Mouse (Mus musculus) liver, adult 2 months (tissue): Measurements from ENCODE around the gene Pus7l. TPM values are rescaled to one million over a fixed set of nuclear protein-coding genes. Genes with fewer than 3 reads are reported as not detected.

Experiments
- DNase-seq: peaks from one replicate; pipeline ENCODE4 v3.0.0-alpha.2; 2011; ENCODE audit warnings: low read depth, low spot score; ENCODE audit errors: extremely low read depth
- H3K27ac ChIP-seq: fragments of 200-500 bp; replicated peaks from 2 replicates; pipeline ENCODE4 v1.5.1; 2012; ENCODE audit warnings: low read depth, mild to moderate bottlenecking, control low read depth, inconsistent platforms, low read length; ENCODE audit not compliant: insufficient read depth
- H3K27me3 ChIP-seq: fragments of 200-500 bp; 2 replicates; pipeline ENCODE4 v1.6.1; 2012; ENCODE audit warnings: mild to moderate bottlenecking, moderate library complexity, low read length, inconsistent platforms; ENCODE audit not compliant: control insufficient read depth, insufficient read depth
- H3K36me3 ChIP-seq: fragments of 200-500 bp; 2 replicates; pipeline ENCODE4 v1.6.1; 2012; ENCODE audit warnings: low read length, inconsistent platforms; ENCODE audit not compliant: control insufficient read depth, insufficient read depth
- H3K4me1 ChIP-seq: fragments of 200-500 bp; 2 replicates; pipeline ENCODE4 v1.6.1; 2011; ENCODE audit warnings: low read length; ENCODE audit not compliant: control insufficient read depth, insufficient read depth
- H3K4me3 ChIP-seq: fragments of 200-500 bp; 2 replicates; pipeline ENCODE4 v1.5.1; 2011; ENCODE audit warnings: low read depth, mild to moderate bottlenecking, control low read depth, low read length, moderate library complexity; ENCODE audit not compliant: insufficient read depth
- H3K79me2 ChIP-seq: fragments of 200-500 bp; 2 replicates; pipeline ENCODE4 v1.6.1; 2012; ENCODE audit warnings: inconsistent platforms, mild to moderate bottlenecking, low read length, moderate library complexity; ENCODE audit not compliant: control insufficient read depth, insufficient read depth
- H3K9ac ChIP-seq: fragments of 200-500 bp; 2 replicates; pipeline ENCODE4 v1.6.1; 2012; ENCODE audit warnings: low read depth, mild to moderate bottlenecking, control low read depth, inconsistent platforms, low read length
- CTCF ChIP-seq: fragments of 200-500 bp; IDR thresholded peaks from 2 replicates; pipeline ENCODE4 v1.5.1; 2011; ENCODE audit warnings: low read depth, low read length, control low read depth
- POLR2A ChIP-seq: fragments of 200-500 bp; IDR thresholded peaks from 2 replicates; pipeline ENCODE4 v1.6.1; 2011; ENCODE audit warnings: low read length, control low read depth; ENCODE audit not compliant: insufficient read depth; ENCODE audit errors: extremely low read depth
- WGBS: fragments of 180-500 bp; shearing (Covaris S2); methylation state at CpG from one replicate; pipeline ENCODE4 v1.1.7; 2018; 5-methylcytosine and 5-hydroxymethylcytosine counted together
- polyA plus RNA-seq: library from polyadenylated mRNA; depleted of rRNA; stranded (reverse); fragments of >200 nt; gene quantifications from 2 replicates; pipeline ENCODE4 v1.2.3, GENCODE M21; 2012; rRNA removed
- total RNA-seq: library from RNA; depleted of rRNA; stranded (reverse); fragments of >200 nt; gene quantifications from 2 replicates; pipeline ENCODE4 v1.2.3, GENCODE M21; 2014; rRNA removed

Gene Pus7l
- total and polyA plus RNA-seq, 2 experiments = 0.92 to 1.5 TPM

DNA sequence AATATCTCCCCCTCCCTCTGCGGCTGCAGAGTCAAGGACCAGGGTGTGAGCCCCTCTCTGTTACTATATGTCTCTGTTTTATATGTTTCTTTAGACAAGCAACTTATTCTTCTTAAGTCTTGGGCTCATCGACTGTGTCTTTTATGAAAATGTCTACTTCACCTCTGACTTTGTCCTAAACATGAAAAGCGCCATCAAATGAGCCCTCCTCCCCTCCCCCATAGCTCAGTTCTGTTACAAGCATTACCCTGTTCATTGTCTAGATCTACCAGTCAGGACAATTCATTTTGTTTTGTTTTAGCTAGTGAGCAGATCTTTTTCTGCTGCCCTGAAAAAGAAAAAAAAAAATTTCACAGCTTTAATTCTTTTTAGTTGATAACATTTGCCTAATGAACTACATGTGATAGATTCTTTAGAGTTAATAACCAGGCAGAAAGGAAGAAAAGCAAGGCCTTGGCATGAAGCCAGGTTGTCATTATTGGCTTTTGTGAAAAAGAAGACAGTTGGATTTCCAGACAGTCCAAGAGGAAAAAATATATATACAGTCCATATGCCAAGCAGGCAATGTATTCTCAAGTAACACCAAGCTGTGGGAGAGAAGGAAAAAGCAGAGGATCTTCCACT is 63.7 kb downstream of the Pus7l start:
- no peak for DNase-seq
- Histone ChIP-seq H3K9ac (no peak overlapping the region), H3K4me3 (no peak overlapping the region), H3K27me3 (no peaks in the 10 kb centered on the region), H3K4me1 (no peaks in the 10 kb centered on the region), H3K36me3 (no peaks in the 10 kb centered on the region), H3K27ac (no peak overlapping the region), H3K79me2 (no peaks in the 10 kb centered on the region)
- WGBS = 89% methylated on average over 3 of the region's 3 CpGs
- no peak for TF ChIP-seq POLR2A
- TF ChIP-seq CTCF = no peak

DNA sequence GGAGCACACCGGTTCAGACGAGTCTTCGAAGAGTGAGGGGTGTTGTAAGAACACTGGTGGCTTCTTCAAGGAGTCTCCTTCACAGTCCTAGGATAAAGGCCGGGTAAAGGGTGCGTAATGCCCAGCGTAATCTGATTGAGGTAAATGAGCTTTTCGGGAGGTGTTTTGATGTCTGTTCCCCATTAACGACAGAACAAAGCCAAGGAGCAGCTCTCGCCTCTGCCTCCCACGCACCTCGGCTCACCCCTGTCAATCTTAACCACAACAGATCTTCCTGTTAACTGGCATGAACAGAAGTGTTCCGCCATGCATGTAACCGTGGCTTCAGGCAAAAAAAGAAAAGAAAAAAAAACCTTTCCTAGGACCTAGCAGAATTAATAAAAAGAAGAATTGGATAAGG is 64.6 kb downstream of the Pus7l start:
- no peaks in the 10 kb centered on the region for H3K36me3 ChIP-seq
- TF ChIP-seq POLR2A (no peak), CTCF (no peak)
- no peaks in the 10 kb centered on the region for H3K27me3 ChIP-seq
- no peaks in the 10 kb centered on the region for H3K4me1 ChIP-seq
- no peak overlapping the region for H3K9ac ChIP-seq
- DNase-seq = no peak
- no peak overlapping the region for H3K4me3 ChIP-seq
- WGBS = 52% methylated on average over 13 of the region's 13 CpGs
- H3K27ac ChIP-seq = no peak overlapping the region
- no peaks in the 10 kb centered on the region for H3K79me2 ChIP-seq

DNA sequence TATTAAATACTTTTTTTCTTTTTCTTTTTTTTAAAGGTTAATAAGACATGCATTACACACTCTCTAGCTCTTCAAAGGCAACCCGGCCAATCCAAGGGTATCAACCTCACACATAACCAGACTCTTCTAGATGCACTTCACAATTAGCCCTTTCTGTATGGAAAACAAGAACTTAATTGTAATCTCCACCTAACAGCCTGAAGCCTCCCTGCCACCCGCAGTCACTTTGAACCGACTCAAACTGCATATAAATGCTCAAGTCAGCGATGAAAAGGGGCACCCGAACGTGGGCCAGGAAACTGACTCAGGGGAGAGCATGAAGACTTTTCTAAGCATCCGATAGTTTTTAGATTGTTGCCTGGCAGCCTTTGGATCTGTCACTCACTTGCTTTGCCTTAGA is 66.1 kb downstream of the Pus7l start:
- 80% methylated on average over 7 of the region's 7 CpGs for WGBS

DNA sequence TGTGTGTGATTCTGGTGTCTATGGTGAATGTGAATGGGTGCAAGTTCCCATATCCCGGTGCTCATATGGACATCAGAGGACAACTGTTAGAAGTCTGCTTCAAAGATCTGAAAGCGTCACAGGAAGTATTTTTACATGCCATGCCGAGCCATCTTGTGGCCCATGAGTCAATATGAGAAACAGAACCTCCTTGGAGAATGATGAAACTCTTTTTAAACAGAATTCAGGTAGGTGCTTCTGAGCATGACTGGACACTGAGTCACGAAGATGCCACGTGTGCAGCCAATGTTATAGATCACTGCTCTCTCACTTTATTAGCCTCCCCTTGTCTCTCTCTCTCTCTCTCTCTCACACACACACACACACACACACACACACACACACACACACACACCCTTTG is 67.4 kb downstream of the Pus7l start:
- H3K9ac ChIP-seq = no peak overlapping the region
- H3K4me3 ChIP-seq = no peak overlapping the region
- no peaks in the 10 kb centered on the region for H3K36me3 ChIP-seq
- WGBS = 87% methylated on average over 5 of the region's 5 CpGs
- no peaks in the 10 kb centered on the region for H3K27me3 ChIP-seq
- no peak for TF ChIP-seq POLR2A
- H3K27ac ChIP-seq = no peak overlapping the region
- no peaks in the 10 kb centered on the region for H3K4me1 ChIP-seq
- H3K79me2 ChIP-seq = no peaks in the 10 kb centered on the region
- DNase-seq = no peak

More for the DNA sequence above, 66.1 kb downstream of the Pus7l start:
- Histone ChIP-seq H3K4me1 (no peaks in the 10 kb centered on the region), H3K79me2 (no peaks in the 10 kb centered on the region), H3K36me3 (no peaks in the 10 kb centered on the region), H3K27ac (no peak overlapping the region), H3K9ac (no peak overlapping the region), H3K4me3 (no peak overlapping the region), H3K27me3 (no peaks in the 10 kb centered on the region)
- no peak for DNase-seq
- TF ChIP-seq CTCF = no peak
- no peak for TF ChIP-seq POLR2A

Other genes starting within 250 kb of the Pus7l start
- gene Adamts20, start 78.1 kb downstream of the Pus7l start, total RNA-seq = not detected in 2 replicates
- gene Adamts20, start 78.1 kb downstream of the Pus7l start, polyA plus RNA-seq = not detected in 2 replicates
- gene Irak4, start 96 bp upstream of the Pus7l start, total RNA-seq = 6.0 and 6.9 TPM in 2 replicates
- 5.9 and 7.9 TPM in 2 replicates for gene Irak4, start 96 bp upstream of the Pus7l start, polyA plus RNA-seq
- gene Twf1, start 46.3 kb upstream of the Pus7l start, total RNA-seq = 28.1 and 34.2 TPM in 2 replicates
- gene Twf1, start 46.3 kb upstream of the Pus7l start, polyA plus RNA-seq = 20.1 and 21.7 TPM in 2 replicates
- 0.13 and 0.46 TPM in 2 replicates for gene Tmem117, start 85.7 kb upstream of the Pus7l start, total RNA-seq
- not detected in 2 replicates for gene Tmem117, start 85.7 kb upstream of the Pus7l start, polyA plus RNA-seq